Mouse (Mus musculus): ENCODE results near the gene Ahcyl2.

Ahcyl2 gene

DNA sequence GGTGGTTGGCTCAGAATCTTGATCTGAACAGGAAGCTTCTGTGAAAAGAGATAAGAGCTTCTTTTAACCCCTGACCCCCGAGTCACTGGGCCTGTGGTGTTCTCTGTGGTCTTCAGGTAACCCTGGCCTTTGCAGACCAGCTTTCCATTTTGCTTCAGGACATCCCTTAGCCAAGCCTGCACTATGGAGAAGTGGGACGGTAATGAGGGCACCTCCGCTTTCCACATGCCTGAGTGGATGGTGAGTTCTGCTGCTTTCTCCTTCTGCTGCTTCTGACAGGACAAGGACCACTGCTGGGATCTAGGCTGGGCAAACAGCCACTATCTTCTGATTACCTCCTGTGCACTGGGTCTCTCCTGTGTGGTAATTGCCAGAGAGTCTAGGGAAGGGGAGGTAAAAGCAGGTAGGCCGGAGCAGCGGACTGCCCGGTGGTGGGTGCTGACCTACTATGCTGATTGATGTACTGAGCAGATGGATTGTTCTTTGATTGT lies 86.1 kb downstream of the Ahcyl2 start:
- DNase-seq = no peak

- no peak for DNase-seq
These were observed 90.8 kb downstream of the Ahcyl2 start for GRCm38 (mm10) chr6:29858619-29859018.

GRCm38 (mm10) chr6:29859344-29859743 lies 91.5 kb downstream of the Ahcyl2 start:
- DNase-seq = no peak

DNA sequence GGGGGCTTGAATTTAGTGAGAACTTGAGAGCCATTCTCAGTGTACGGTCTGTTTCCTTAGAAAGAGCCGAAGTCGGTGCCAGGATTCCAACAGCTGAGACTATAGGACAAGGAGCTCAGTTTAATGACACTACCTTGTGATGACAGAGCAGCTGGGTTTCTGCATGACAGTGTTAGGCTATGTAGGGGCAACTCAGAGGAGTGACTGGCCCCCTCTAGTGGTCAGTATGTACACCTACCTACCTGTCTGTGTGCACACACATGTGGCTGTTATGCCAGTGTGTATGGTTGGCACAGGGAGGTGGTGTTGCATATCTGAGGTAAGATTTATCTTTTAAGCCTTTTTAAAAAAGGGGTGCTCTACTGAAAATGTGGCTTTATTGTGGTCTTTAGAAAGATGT lies 92.4 kb downstream of the Ahcyl2 start:
- peak; percentile 60 to 70 for DNase-seq

- no peak for DNase-seq
These were observed 97.1 kb downstream of the Ahcyl2 start for GRCm38 (mm10) chr6:29864926-29865325.

- DNase-seq = no peak
These were observed 99.3 kb downstream of the Ahcyl2 start for GRCm38 (mm10) chr6:29866935-29867724.

GRCm38 (mm10) chr6:29868341-29868895 lies 100.6 kb downstream of the Ahcyl2 start:
- DNase-seq = no peak

GRCm38 (mm10) chr6:29873654-29874053 lies 105.8 kb downstream of the Ahcyl2 start:
- no peak for DNase-seq

GRCm38 (mm10) chr6:29875576-29875975 lies 107.8 kb downstream of the Ahcyl2 start:
- no peak for DNase-seq

DNA sequence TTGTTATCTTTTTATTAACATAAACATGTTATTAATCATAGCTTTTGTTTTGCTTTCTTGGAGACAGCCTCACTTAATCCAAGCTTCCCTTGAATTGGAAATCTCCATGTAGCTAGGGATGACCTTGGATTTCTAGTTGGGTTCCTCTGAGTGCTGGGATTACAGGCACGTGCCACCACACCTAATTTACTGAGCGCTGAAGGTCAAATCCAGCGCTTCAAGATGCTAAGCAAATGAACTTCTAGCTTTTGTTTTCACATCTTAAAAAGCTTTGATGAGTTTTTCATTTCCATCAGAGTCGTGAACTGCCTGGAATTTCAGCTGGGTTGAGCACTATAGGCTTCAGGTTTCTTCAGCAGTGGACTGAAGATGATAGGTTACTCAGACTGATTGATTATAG lies 109.0 kb downstream of the Ahcyl2 start:
- DNase-seq = no peak

GRCm38 (mm10) chr6:29879579-29879978 lies 111.8 kb downstream of the Ahcyl2 start:
- DNase-seq = no peak

DNA sequence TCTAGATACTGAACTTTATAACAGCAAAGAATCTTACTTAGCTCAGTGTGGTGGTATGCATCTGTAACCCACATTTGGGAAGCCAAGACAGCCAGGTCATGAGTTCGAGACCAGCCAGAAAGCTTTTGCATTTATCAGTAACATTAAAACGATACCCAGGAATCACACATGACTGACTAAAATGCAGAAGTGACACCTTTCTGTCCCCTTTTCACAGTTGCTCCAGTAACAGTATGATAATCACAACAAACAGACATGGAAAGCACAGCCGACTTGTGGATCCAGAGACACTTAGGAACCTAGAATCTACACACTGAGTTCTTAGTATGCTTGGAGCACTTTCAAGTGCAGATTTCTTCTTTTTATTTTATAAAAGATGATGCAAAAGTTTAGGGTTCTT lies 113.0 kb downstream of the Ahcyl2 start:
- peak; percentile 24 to 32 for DNase-seq

GRCm38 (mm10) chr6:29881936-29882335 lies 114.1 kb downstream of the Ahcyl2 start:
- DNase-seq = no peak

GRCm38 (mm10) chr6:29882870-29883269 lies 115.1 kb downstream of the Ahcyl2 start:
- no peak for DNase-seq

DNA sequence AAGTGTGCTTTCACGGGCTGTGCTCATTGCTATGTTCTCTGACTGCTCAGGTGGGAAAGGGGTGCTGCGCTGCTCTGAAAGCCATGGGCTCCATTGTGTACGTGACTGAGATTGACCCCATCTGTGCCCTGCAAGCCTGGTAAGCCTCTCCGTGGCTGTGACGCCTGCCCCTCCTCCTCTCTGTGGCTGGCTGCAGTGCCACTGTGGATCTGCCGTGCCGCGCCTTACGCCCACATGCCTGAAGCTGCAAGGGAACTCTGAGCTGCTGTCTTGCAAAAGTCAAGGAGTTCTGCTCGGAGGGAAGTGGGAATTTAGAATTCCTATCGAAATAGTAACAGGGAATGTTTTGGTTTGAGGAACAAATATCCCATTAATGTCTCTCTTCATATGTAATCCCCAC lies 123.3 kb downstream of the Ahcyl2 start:
- no peak for DNase-seq

GRCm38 (mm10) chr6:29896976-29897375 lies 129.2 kb downstream of the Ahcyl2 start:
- no peak for DNase-seq

- DNase-seq = no peak
These were observed 133.6 kb downstream of the Ahcyl2 start for GRCm38 (mm10) chr6:29901450-29901849.

GRCm38 (mm10) chr6:29902256-29902655 lies 134.4 kb downstream of the Ahcyl2 start:
- DNase-seq = no peak

DNA sequence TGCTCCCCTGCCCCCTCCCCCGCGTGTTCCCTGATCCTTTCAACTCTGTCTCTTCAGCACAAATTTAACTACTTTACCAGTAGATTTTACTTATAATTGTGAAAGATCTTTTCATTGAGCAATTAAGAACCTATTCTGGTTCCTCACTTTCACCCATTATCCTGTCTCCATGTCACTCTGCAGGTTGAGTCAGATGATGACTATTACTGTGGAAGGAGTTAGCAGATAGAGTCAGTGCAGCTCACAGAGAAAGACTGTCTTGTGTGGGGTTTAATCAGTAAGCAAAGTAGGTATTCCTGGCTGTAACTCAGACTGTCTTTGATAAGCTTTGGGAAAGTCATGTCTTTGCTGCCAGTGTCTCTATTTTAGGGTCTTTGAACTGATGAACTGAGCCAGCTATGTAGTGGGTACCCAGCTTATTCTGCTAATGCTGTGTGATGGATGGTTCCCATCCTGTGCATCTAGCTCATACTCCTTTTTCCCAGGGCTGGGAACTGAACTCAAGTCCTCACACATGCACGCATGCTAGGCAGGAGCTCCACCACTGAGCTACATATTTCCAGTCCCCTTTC lies 135.6 kb downstream of the Ahcyl2 start:
- no peak for DNase-seq

GRCm38 (mm10) chr6:29904281-29904680 lies 136.5 kb downstream of the Ahcyl2 start:
- DNase-seq = no peak

DNA sequence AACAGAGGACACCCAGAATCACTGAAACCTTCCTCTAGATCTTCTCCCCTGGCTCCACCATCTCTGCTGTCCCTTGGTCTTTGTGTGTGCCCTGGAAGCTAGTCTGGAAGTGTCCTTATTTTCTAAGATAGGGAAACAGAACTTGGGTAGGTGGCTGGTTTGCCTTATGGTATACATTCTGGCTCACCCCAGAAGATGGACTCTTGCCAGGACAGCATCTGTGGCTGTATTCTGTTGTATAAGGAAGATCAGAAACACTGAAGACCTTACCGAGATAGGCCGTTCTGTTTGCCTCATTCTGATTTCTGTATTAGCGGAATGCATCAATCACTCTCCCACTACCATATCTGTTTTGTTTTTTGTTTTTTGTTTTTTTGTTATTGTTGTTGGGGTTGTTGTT lies 142.8 kb downstream of the Ahcyl2 start:
- DNase-seq = no peak

DNA sequence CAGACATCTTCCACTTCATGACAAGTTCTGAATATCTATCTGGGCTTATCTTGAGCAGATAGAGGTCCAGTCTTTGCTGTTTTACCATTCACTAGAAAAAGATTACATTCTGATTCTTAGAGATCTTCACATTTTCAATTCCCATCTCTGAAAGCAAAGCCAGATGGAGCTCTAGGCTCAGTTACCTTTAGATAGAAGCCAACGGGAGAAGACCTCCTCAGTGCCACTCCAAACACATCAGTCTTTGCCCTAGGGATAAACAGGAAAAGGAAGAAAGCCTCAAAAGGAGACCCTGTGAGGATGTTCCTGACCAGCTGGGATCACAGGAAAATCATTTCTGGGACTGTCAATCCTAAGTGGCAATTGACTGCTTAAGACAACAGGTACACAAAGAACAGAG lies 145.9 kb downstream of the Ahcyl2 start:
- DNase-seq = no peak

GRCm38 (mm10) chr6:29914136-29914535 lies 146.3 kb downstream of the Ahcyl2 start:
- no peak for DNase-seq

- DNase-seq = no peak
These were observed 148.0 kb downstream of the Ahcyl2 start for GRCm38 (mm10) chr6:29915836-29916235.

Data from B cell, adult 2 months (primary cell).